Mouse (Mus musculus) hematopoietic stem cell, adult 5-6 weeks (primary cell): ENCODE results near the gene Khdrbs2. TPM values are rescaled to one million over a fixed set of nuclear protein-coding genes. Genes with fewer than 3 reads are reported as not detected.

Experiments used
- ATAC-seq, 2 experiments: fragments of 125-278 bp in 1 of 2; replicated peaks in 1 of 2; 2 replicates each; pipeline ENCODE4 v1.8.0; 2016 to 2017; ENCODE audit warnings: inconsistent platforms in 2 of 2, mild to moderate bottlenecking in 2 of 2, moderate number of reproducible peaks in 2 of 2, low read depth in 1 of 2, moderate TSS enrichment in 1 of 2; ENCODE audit not compliant: low FRiP score in 2 of 2, poor library complexity in 2 of 2, severe bottlenecking in 2 of 2, insufficient read depth in 1 of 2, low TSS enrichment in 1 of 2
- total RNA-seq: library from RNA; stranded (forward); fragments of 172-1452, 232-1000 nt; gene quantifications from 2 replicates; pipeline ENCODE4 v1.2.3, GENCODE M21; 2017

Khdrbs2 gene
- not detected in 2 replicates for total RNA-seq

DNA sequence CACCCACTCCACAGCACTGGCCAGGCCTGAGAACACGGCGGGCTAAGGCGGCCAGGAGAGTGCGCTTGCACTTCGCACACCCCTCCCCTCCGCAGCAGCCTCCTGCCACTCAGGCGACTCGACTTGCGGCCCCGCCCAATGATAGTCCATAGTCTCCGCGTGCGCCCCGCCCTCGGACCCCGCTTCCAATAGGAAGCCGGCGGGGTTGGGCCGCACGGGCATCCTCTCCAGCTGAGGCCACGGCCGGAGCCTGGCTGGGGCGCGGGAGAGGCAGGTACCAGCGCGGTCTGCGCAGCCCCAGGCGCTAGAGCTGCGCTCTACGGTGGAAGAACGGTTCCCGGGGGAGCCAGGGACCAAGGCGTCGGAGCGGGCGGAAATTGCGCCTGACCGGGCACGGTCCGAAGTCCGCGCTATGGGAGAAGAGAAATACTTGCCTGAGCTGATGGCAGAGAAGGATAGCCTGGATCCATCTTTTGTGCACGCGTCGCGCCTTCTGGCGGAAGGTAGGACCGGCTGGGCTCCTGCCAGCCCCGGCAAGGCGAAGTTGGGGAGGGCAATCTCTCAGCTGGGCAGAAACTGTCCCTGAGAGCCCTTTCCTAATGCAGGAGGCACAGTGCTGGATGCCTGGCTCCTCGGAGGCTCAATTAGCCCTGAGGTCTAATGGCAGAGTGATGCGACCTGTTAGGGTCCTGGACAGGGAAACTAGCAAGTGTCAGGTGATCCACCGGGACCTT, at the start of gene Khdrbs2:
Gene Khdrbs2 (plus strand): TSS at position 209 of the 734 bp plus-strand sequence.
- peak; percentile 73 to 83 for ATAC-seq

DNA sequence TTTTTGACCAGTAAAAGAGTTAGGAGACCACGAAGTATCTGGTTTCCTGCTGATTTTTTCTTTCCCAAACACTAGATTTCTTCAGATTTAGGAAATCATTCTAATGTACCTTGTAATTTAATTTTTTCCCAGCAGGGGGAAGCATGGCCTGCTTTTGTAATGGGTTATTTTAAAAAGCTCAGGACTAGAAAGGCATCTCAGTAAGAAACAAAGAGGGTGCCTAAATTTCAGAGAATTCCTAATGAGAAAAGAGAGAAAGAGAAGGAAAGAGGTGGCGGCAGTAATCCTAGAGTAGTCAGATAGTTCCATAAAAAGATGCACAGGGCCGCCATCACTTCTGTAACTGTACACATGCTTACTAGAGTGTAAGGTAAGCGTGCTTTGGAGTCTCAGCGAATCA, 2.1 kb downstream of the Khdrbs2 start:
- no peak for ATAC-seq

DNA sequence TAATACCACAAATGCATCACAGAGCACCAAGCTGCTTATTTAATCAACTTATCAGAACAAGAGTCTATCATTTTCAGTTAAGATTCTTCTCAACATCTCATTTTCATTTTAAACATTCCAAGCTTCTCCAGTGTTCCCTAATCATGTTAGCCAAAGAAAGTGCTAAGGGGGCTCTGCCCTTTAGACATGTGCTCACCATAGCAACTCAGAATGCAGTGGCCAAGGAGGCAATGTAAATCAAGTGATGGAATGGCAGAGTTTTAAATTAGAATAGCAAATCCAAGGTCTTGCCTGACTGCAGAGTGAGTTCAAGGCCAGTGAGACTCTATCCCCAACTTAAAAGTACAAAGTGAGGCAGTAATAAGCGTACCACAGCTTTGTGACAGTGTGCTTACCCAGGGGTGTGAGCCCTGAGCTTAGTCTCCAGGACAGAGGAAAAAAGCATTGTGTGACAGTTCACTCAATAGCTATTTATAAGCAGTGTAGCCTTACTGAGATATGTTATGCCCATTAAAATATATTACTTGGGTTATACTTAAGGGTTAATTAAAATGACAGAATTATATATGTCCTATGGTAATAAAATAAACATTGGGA, 27.2 kb downstream of the Khdrbs2 start:
- ATAC-seq = no peak

DNA sequence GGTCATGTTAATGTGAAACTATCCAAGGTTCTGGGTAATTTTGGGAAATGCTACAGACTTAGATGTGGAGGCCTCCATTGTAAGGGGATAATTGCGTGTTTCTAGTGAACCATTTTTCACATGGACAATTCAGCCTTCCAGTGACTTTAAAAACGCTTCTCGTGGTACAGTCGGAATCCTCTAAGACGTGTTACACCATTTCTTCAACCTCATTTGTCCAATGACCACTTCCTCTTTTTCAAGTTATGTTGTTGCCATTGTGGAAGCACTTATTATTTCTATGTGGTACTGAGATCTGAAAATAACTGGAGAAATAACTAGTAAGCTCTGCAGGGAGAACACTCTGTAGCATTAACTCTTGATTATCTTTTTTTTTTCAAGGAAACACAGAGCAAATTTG, 75.9 kb downstream of the Khdrbs2 start:
- no peak for ATAC-seq

DNA sequence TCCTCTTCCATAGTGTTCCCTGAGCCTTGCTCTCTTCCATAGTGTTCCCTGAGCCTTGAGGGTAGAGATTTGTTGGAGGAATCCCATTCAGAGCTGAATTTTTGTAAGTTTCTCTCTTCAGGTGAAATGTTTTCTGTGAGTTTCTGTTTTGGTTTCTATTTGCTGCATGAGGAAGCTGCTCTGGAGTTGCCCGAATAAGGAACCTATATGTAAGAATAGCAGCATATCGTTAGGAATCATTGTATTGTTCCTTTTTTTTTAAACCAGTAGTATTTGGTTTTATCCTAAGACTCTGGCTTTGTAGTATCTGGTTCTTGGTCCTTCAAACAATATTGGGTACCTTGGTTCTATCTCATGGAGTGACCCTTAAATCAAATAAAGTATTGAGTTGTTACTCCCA, 77.1 kb downstream of the Khdrbs2 start:
- no peak; a peak in 1 of 4 replicates for ATAC-seq

DNA sequence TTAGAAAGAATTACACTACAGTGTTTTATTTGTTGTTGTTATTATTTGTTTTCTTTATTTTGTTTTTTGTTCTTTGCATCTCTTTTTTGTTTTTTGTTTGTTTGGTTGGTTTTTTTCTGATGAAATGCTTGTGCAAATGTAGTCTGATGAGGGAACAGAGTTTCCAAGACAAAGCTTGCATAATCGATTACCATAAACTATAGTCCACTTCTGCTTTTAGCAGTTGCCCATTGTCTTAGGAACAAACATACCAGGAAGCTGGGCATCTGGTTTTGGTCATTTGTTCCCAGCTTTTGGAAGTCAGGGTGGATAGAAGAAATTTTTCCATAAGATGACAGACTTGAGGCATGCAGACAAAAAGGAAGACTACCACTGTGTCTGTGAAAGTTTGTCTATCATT, 77.8 kb downstream of the Khdrbs2 start:
- no peak for ATAC-seq

DNA sequence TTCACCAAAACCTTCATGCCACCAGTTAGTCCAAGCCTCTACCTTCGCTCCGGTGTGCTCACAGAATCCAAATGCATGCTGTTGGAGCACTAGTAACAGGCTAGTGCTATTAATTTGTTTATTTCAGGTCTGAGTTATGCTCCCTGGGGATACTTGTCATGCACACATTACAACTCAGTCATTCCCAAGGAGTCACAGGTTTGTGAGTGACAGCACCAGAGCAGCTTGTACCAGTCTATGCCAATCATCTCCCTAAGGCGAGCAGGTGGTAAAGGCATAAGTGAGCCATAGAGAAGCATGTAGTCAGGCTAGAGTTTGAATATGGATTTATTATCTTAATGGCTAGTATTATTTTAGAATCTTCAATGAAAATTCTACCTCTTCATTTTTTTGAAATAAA, 86.4 kb downstream of the Khdrbs2 start:
- no peak for ATAC-seq

DNA sequence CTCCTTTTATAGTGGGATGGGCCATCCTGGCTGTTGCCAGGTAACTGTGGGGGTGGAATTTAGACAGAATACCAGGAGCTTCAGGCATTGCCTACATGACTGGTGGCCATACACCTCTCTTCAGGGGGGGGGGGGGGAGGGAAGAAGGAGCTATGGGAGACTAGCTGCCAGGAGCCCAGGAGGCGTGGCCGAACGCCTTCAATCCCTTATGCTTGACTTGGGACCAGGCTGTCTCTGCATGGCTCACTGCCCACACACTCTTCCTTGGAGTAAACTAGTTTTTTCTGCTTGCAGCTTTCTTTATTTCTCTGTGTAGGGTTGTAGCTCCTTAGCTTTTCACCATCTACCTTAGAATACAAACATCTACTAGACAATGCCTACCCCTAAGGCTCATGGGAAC, 98.0 kb downstream of the Khdrbs2 start:
- ATAC-seq = no peak

DNA sequence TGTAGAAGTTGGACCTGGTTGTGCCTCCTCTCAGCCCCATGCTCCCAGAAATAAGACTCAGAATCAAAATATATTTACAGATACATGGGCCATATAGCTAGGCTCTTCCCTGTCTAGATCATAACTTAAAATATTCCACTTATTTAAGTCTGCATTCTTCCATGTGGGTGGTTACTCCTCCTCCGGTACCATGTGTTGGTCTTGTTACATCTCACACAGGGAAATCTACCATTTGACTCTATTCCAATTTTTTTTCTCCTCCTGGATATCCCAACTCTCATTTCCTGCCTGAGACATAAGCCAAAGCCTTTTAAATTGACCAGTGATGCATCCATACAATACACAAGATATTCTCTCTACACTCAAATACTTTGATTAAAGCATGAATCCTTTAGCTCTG, 122.2 kb downstream of the Khdrbs2 start:
- ATAC-seq = no peak

DNA sequence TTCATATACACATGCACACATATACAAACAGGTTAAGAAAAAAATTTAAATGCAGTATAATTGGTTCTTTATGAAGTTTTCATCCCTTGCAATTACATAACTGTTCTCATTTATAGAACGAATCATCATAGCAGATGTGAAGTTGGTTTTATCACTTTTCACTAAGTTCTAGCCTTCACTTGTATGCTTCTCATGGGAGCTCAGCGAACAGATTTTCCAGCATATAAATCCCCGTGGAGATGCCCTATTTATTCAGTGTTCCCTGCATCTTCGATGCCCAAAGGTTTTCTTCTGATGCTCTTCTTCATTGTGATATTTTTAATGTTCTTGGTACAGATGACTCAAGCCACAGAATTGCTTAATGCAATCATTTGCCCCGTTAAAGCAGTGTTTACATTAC, 128.9 kb downstream of the Khdrbs2 start:
- no peak for ATAC-seq

DNA sequence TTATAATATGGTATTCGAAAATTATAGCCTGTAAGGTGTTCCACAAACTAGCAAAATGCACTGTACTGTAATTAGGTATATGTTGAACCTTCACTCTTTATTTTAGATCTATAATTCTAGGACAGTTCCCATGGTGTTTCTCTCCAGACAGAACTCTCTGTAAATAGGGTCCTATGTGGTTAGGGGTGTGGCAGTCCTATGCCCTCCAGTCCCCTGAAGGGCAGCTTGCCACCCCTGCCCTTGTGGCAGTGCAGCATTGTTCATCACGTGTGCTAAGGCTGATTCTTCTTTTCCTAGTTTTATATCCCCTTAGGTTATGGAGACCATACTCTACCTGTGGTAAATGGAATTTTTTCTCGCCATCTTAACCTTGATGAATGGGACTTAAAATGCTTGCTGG, 136.6 kb downstream of the Khdrbs2 start:
- ATAC-seq = no peak

DNA sequence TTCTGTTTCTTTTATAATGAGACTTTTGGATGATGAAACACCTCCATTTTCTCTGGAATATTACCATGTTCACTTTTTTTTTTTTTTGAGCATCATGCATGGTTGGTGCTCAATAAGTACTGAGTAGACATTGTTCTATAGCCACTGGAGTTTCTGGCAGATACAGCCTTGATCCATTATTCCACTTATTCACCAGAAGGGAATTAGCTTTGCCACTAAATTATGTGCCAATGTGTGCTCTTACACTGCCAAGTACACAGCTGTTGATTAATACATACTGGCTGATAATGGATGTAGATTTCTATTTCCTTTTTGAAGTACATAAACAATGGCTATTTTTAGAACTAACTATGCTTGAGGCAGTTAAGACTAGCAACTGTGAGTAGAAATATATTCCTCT, 137.1 kb downstream of the Khdrbs2 start:
- ATAC-seq = no peak

DNA sequence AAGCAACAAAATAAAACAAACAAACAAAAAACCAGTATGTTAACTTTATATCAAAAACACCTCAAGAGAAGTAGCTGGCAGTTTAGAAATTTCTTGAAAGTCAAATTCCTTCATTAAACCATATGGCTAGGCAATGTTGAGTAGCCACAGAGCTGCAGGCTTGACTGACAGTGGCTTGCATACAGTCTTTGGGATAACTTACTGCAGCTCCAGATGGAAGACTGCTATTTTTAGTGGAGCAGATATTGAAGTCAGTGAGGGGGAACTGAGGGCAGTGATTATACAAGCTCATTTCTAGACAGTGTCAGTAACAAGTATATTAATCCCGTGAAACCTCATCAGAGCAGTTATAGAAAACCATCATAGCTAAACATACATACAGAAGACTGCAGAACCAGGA, 166.6 kb downstream of the Khdrbs2 start:
- no peak for ATAC-seq

DNA sequence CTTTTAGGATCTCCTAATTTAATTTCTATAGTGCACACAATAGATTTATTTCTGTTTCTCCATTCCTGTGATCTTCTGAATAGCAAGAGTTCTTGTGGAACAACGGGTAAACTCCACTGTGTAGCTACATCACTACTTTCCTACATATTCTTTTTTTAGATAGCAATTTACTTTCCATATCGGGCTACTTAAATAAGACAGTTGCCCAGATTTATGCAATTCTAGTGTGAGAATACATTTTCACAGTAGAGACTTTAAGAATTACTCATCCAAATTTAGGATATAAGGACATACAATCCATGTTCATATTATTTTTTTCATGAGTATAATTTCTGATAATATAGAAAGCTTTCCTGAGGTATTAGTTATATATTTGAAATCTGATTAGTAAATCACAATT, 175.0 kb downstream of the Khdrbs2 start:
- ATAC-seq = no peak

DNA sequence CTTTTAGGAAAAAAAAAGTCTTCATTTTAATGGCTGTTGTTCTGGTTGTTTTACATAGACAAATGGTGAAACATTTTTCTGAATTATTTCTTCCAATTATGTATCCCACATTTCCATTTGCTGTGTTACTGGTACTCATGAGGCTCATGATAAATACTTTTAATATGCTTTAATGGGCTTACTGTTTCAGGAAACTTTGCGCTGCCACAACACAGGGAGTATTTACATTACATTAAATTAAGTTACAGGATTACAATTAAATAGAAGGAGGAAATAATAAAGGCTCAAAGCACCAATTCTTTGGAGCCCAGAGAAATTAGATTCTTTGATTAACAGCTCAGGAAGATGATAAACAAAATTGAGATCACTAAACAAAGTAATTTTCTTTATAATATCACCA, 179.6 kb downstream of the Khdrbs2 start:
- no peak for ATAC-seq

DNA sequence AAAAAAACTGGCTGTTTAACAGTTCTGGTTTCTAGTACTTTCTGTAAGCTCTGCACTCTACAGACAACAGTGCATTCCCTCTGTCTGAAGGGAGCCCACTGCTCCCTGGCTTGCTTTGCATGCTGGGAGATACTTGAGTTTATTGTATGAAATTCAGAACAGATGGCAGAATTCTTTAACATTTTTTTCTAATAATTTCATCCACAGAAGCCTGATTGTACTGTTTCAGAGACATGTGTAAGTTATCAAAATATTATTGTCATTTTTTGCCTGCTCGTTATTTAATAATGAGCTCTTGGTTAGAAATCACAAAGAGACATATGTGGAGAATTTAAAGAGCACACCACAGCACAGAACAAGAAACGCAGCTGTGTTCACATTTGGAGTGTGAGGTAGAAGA, 191.0 kb downstream of the Khdrbs2 start:
- no peak for ATAC-seq

DNA sequence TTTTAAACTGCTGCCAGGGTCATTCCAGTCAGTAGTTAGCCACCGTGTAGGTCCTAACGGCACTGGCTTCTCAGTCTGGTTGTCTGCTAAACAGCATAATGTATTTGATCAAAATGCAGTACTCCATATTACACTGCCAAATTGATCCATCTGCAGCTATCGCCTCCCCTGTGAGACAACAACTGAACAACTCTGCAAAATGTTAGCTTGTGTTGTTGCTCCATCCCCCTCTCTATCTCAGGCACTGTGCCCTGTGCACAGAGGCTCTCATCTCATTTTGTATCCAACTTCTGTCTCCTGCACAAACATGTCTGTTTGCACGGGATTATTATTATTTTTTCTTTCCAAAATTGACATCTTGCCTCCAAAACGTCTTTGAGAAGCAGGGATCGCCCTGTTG, 225.0 kb downstream of the Khdrbs2 start:
- ATAC-seq = no peak

DNA sequence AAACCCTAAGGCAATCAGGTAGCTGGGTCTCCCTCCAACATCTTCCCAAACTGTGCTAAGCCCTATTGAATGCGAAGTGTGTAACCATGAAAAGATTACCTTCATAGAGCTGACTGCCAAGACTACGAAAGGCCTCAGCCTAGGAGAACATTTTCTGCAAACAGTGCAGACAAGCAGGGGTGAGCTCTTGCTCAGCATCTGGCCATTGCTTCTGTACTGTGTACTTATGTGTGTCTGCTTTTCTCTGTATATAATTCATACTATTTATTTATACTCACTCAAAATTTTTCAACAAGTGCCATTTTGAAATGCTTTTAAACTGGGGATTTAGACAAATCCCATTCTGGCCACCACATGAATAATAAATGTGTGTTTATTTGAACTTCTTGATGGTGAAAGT, 235.1 kb downstream of the Khdrbs2 start:
- ATAC-seq = no peak

DNA sequence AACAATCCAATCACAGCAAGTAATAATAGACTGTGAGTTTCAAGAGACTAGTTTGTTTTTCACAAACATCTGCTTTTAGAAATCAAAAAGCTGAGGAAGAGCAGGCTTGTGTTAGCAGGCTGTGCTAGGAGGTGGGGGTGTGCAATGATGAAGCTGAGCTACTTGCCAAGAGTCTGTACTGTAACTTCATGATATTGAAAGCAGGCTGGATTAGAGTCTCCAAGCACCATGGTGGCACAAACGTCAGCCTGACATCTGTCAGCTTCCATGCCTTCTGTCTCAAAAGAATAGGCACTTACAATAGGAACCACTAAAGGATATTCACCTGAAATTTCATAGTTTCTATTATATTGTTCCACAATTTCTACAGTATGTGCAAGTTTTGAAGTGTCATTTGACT, 255.9 kb downstream of the Khdrbs2 start:
- no peak for ATAC-seq
